Mouse (Mus musculus) MEL (cell line): ENCODE measurements at regions not wholly inside any gene's neighbourhood (a gene's known extent, or its start where the extent isn't known, plus 50 kb on each side); places are given as distances from the start of the nearest gene placed in this dataset.
"Not testable (repeated sequence)": the region's sequence is repeated elsewhere in the genome, so short reads cannot be mapped to it uniquely, and the experiment has no call there.

Experiments
- CTCF ChIP-seq, 3 experiments: IDR thresholded peaks in 2 of 3; conservative IDR thresholded peaks in 1 of 3; 2 replicates each; pipeline ENCODE4 v1.5.1; 2011 to 2012; ENCODE audit warnings: low read length in 3 of 3, low read depth in 2 of 3, mild to moderate bottlenecking in 2 of 3, improper control_type of control experiment in 1 of 3, inconsistent platforms in 1 of 3, mixed read lengths in 1 of 3, moderate library complexity in 1 of 3; ENCODE audit not compliant: control insufficient read depth in 1 of 3, insufficient read depth in 1 of 3, poor library complexity in 1 of 3, severe bottlenecking in 1 of 3
- MAFK ChIP-seq: IDR thresholded peaks from 2 replicates; pipeline ENCODE4 v1.6.1; 2011; ENCODE audit warnings: low read depth, mild to moderate bottlenecking, low read length, improper control_type of control experiment, borderline replicate concordance

- not testable (repeated sequence) for TF ChIP-seq MAFK; CTCF (IDR thresholded peaks at IDR 0.05 in 2 of 3, conservative IDR thresholded peaks at IDR 0.05 in 1 of 3; ENCODE audit: control insufficient read depth in 1 of 3, insufficient read depth in 1 of 3, low read depth in 2 of 3, low read length in 3 of 3, poor library complexity in 1 of 3, severe bottlenecking in 1 of 3)
Observed at GRCm38 (mm10) chr6:3874826-3875225, 110.3 kb upstream of the Calcr start.
